Mouse (Mus musculus) gastrocnemius, postnatal 25 days (tissue): Measurements from ENCODE around the gene Ankrd6. TPM values are rescaled to one million over a fixed set of nuclear protein-coding genes. Genes with fewer than 3 reads are reported as not detected.

Source experiments
- DNase-seq: peaks from one replicate; pipeline ENCODE4 v3.0.0; 2022
- total RNA-seq, 2 experiments: library from RNA; stranded (reverse); gene quantifications; 1 replicate in 1 of 2; 2 replicates in 1 of 2; pipeline ENCODE4 v1.2.3; 2021

Ankrd6 gene
- total RNA-seq, 2 experiments from 2014 or later: 2.2 to 3.2 TPM

- no peak for DNase-seq
Observed at GRCm38 (mm10) chr4:32860184-32860965, 90.3 kb downstream of the Ankrd6 start.

- DNase-seq: no peak
Observed at GRCm38 (mm10) chr4:32855580-32855979, 95.1 kb downstream of the Ankrd6 start.

- no peak for DNase-seq
Observed at GRCm38 (mm10) chr4:32854956-32855355, 95.7 kb downstream of the Ankrd6 start.

- DNase-seq: no peak
Observed at GRCm38 (mm10) chr4:32853609-32854188, 96.9 kb downstream of the Ankrd6 start.

- DNase-seq: no peak
Observed at GRCm38 (mm10) chr4:32852819-32853218, 97.8 kb downstream of the Ankrd6 start.

GRCm38 (mm10) chr4:32852294-32852693, 98.3 kb downstream of the Ankrd6 start:
- no peak for DNase-seq

GRCm38 (mm10) chr4:32838401-32838800, 112.2 kb downstream of the Ankrd6 start:
- DNase-seq: no peak

- DNase-seq: no peak
Observed at GRCm38 (mm10) chr4:32836071-32836470, 114.6 kb downstream of the Ankrd6 start.

GRCm38 (mm10) chr4:32834541-32834940, 116.1 kb downstream of the Ankrd6 start:
- DNase-seq: no peak

GRCm38 (mm10) chr4:32833494-32834282, 117.0 kb downstream of the Ankrd6 start:
- DNase-seq: no peak

- no peak for DNase-seq
Observed at GRCm38 (mm10) chr4:32829316-32829715, 121.3 kb downstream of the Ankrd6 start.

- no peak for DNase-seq
Observed at GRCm38 (mm10) chr4:32828385-32829077, 122.1 kb downstream of the Ankrd6 start.

- no peak for DNase-seq
Observed at GRCm38 (mm10) chr4:32826925-32827324, 123.7 kb downstream of the Ankrd6 start.

- no peak for DNase-seq
Observed at GRCm38 (mm10) chr4:32824254-32824653, 126.4 kb downstream of the Ankrd6 start.

GRCm38 (mm10) chr4:32820676-32821075, 130.0 kb downstream of the Ankrd6 start:
- no peak for DNase-seq

GRCm38 (mm10) chr4:32817478-32817877, 133.2 kb downstream of the Ankrd6 start:
- no peak for DNase-seq

GRCm38 (mm10) chr4:32800577-32801170, 150.0 kb downstream of the Ankrd6 start:
- DNase-seq: no peak

- DNase-seq: peak; percentile 72
Observed at GRCm38 (mm10) chr4:32799966-32800576, 150.6 kb downstream of the Ankrd6 start, which contains the start of gene Lyrm2. Gene Lyrm2 (plus strand): TSS chr4:32800253.

GRCm38 (mm10) chr4:32798976-32799375, 151.7 kb downstream of the Ankrd6 start:
- no peak for DNase-seq

GRCm38 (mm10) chr4:32789020-32789419, 161.6 kb downstream of the Ankrd6 start:
- DNase-seq: no peak

- DNase-seq: no peak
Observed at GRCm38 (mm10) chr4:32787110-32787509, 163.5 kb downstream of the Ankrd6 start.
